Mouse (Mus musculus) heart, embryonic 13.5 days (tissue): ENCODE measurements around the gene Rtp4. TPM values are rescaled to one million over a fixed set of nuclear protein-coding genes. Genes with fewer than 3 reads are reported as not detected.

ENCODE experiments used
- ATAC-seq: fragments of 200-750 bp; cut with Nextera tagmentation; 2 replicates; pipeline ENCODE4 v1.8.0; 2017; ENCODE audit warnings: moderate TSS enrichment; ENCODE audit not compliant: insufficient number of reproducible peaks, low FRiP score, low TSS enrichment; ENCODE audit errors: extremely low read depth
- H3K27ac ChIP-seq: fragments of 300-500 bp; sonication (generic); replicated peaks from 2 replicates; pipeline ENCODE4 v1.5.1; 2015; ENCODE audit warnings: moderate library complexity, mild to moderate bottlenecking, inconsistent platforms
- H3K27me3 ChIP-seq: fragments of 300-500 bp; sonication (generic); replicated peaks from 2 replicates; pipeline ENCODE4 v1.6.1; 2015; ENCODE audit warnings: mild to moderate bottlenecking, inconsistent platforms
- H3K36me3 ChIP-seq: fragments of 300-500 bp; sonication (generic); 2 replicates; pipeline ENCODE4 v1.6.1; 2015; ENCODE audit warnings: mild to moderate bottlenecking, inconsistent platforms
- H3K4me1 ChIP-seq: fragments of 300-500 bp; sonication (generic); 2 replicates; pipeline ENCODE4 v1.6.1; 2015; ENCODE audit warnings: inconsistent platforms
- H3K4me2 ChIP-seq: fragments of 300-500 bp; sonication (generic); 2 replicates; pipeline ENCODE4 v1.6.1; 2015; ENCODE audit warnings: inconsistent platforms, mild to moderate bottlenecking, moderate library complexity
- H3K4me3 ChIP-seq: fragments of 300-500 bp; sonication (generic); 2 replicates; pipeline ENCODE4 v1.5.1; 2015; ENCODE audit warnings: moderate library complexity, mild to moderate bottlenecking, inconsistent platforms
- H3K9ac ChIP-seq: fragments of 300-500 bp; sonication (generic); 2 replicates; pipeline ENCODE4 v1.6.1; 2015; ENCODE audit warnings: inconsistent platforms, mild to moderate bottlenecking, moderate library complexity
- H3K9me3 ChIP-seq: fragments of 300-500 bp; sonication (generic); 2 replicates; pipeline ENCODE4 v1.6.1; 2016; ENCODE audit warnings: inconsistent platforms
- WGBS: fragments of 180-500 bp; shearing (Covaris S2); methylation state at CpG from one replicate; pipeline ENCODE4 v1.1.7; 2015; ENCODE audit warnings: mixed read lengths; 5-methylcytosine and 5-hydroxymethylcytosine counted together
- polyA plus RNA-seq: library from polyadenylated mRNA; unstranded; fragments of >200 nt; fragmentation: Nextera tagmentation; extraction: Ambion mirVana; gene quantifications from 2 replicates; pipeline ENCODE4 v1.2.1, GENCODE M21; 2015

The Rtp4 gene
- polyA plus RNA-seq, 1 experiment from 2014 or later, result 9.3 TPM

DNA sequence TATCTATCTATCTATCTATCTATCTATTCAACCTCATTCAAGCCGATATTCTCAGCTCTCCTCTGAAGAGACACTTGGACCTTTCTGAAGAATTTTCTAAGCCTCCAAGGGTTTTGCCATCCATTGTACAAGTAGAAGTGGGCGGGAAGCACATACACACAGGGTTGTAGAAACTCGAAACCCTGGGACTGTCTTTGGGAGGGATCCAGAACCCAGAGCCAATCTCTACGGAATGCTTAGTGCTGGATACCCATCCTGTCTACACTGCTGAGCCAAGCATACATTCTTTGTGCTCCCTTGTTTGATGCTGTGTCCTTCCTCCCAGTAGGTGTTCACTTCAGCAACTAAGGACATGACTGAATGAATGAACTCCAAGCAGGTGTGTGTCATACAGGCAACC is 22.8 kb downstream of the Rtp4 start:
- Histone ChIP-seq H3K4me1 (no peaks in the 10 kb centered on the region), H3K9ac (no peak overlapping the region), H3K4me3 (no peak overlapping the region), H3K9me3 (no peaks in the 10 kb centered on the region), H3K27me3 (peaks cover 24% of the 10 kb centered on the region; the same call in 1 of the 2 replicates), H3K4me2 (no peak overlapping the region), H3K27ac (no peak overlapping the region), H3K36me3 (no peaks in the 10 kb centered on the region)
- WGBS, result 66% methylated on average over 4 of the region's 4 CpGs
- no peak for ATAC-seq

DNA sequence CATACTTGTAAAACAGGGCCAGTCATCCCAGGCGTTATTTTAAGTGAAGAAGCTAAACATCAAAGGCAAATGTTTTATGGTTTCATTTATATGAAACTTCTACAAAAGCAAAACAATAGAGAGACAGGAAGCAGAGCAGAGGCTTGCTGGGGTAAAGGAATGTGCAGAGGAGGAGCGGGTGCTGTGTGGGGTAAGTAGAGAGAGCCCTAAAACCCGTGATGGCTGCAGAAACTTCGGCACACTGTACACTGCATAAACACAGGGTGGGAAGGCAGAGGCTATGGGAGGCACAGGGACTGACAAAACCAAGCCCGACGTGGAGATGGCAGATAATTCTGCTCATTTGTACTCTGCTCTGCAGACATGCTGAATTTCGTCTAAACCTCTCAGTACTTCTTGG is 24.3 kb downstream of the Rtp4 start:
- H3K4me3 ChIP-seq, result no peak overlapping the region
- H3K4me1 ChIP-seq, result no peaks in the 10 kb centered on the region
- no peaks in the 10 kb centered on the region for H3K36me3 ChIP-seq
- no peak overlapping the region for H3K4me2 ChIP-seq
- ATAC-seq, result no peak
- no peak overlapping the region for H3K9ac ChIP-seq
- peaks cover 24% of the 10 kb centered on the region; the same call in 1 of the 2 replicates for H3K27me3 ChIP-seq
- 56% methylated on average over 7 of the region's 7 CpGs for WGBS
- H3K27ac ChIP-seq, result no peak overlapping the region
- H3K9me3 ChIP-seq, result no peaks in the 10 kb centered on the region

DNA sequence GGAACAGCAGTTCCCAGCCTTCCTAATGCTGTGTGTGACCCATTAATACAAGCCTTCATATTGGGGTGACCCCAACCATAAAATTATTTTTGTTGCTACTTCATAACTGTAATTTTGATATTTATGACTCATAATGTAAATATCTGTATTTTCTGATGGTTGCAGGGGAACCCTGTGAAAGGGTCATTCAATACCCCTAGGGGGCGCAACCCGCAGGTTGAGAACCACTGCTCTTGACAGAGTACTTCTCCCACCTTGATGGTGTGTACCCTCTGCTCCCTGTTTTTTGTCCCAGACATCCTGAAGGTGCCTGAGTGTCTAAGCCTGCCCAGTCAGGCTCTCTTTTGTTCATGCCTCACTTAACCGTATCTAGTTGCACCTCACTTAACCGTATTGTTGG is 27.7 kb downstream of the Rtp4 start:
- Histone ChIP-seq H3K4me3 (no peak overlapping the region), H3K36me3 (no peaks in the 10 kb centered on the region), H3K4me2 (no peak overlapping the region), H3K27me3 (peaks cover 26% of the 10 kb centered on the region; the same call in 1 of the 2 replicates), H3K9me3 (no peaks in the 10 kb centered on the region), H3K9ac (no peak overlapping the region), H3K4me1 (no peaks in the 10 kb centered on the region), H3K27ac (no peak overlapping the region)
- 81% methylated on average over 4 of the region's 4 CpGs for WGBS
- ATAC-seq, result no peak

DNA sequence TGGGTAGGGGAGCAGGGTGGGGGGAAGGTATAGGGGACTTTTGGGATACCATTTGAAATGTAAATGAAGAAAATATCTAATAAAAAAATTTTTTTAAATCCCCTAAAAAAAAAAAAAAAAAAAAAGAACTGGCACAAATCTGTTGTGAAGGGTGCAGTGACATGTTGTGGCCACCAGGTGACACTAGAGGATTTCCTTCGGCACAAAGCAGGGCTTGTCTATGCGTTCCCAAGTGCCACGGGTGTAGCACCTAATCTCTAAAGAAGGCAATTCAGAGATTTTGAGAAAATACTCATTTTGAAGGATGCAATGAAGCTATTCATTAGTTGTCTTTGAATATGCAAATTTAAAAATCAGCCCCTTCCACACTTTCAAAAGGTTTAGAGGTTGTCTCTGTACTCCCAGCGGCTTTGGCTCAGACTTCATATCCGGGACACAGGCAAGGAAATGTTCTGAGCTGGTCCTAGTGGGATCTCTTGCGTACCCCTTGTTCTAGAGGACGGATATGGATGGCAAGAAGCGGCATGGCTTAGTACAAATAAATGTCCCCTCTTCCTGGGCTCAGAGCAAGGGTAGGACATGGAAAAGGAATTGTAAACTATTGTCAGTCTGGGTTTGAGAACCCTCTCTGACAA is 30.4 kb downstream of the Rtp4 start:
- H3K9me3 ChIP-seq, result no peaks in the 10 kb centered on the region
- no peaks in the 10 kb centered on the region for H3K4me1 ChIP-seq
- H3K27me3 ChIP-seq, result peaks cover 10% of the 10 kb centered on the region; the same call in 1 of the 2 replicates
- H3K9ac ChIP-seq, result no peak overlapping the region
- H3K36me3 ChIP-seq, result no peaks in the 10 kb centered on the region
- no peak overlapping the region for H3K4me3 ChIP-seq
- WGBS, result 43% methylated on average over 8 of the region's 8 CpGs
- no peak overlapping the region for H3K27ac ChIP-seq
- H3K4me2 ChIP-seq, result no peak overlapping the region
- no peak for ATAC-seq

DNA sequence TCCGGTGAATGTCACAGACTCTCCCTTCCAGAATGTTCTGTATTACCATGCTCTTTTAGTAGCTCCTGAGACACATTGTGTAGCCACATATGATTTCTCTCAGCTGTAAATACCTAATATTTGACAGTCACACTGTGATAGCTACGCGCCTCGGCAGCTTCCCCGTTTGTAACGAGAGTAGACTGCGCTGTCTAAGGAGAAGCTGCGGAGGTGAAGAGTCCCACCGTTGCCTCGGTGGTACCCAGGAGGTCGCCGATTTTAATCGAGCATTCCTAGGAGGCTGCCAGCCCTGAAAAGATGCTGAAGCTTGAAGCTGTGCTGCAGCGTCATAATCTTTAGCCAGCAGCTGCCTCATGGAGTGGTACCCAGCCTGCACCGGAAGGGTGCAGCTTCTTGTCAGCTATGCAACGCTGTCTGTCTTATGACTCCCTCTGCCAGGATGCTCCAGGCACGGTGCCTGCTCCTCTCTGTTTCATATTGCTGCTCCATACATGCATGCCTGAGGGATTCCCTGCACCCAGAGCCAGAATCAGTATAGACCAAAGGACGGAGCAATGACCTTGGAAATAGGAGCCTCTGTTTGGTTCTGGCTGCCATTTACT is 31.0 kb downstream of the Rtp4 start:
- no peak overlapping the region for H3K27ac ChIP-seq
- no peaks in the 10 kb centered on the region for H3K4me1 ChIP-seq
- H3K27me3 ChIP-seq, result peaks cover 7% of the 10 kb centered on the region; the same call in 1 of the 2 replicates
- 82% methylated on average over 18 of the region's 18 CpGs for WGBS
- H3K9ac ChIP-seq, result no peak overlapping the region
- H3K9me3 ChIP-seq, result no peaks in the 10 kb centered on the region
- no peak for ATAC-seq
- H3K4me3 ChIP-seq, result no peak overlapping the region
- H3K4me2 ChIP-seq, result no peak overlapping the region
- no peaks in the 10 kb centered on the region for H3K36me3 ChIP-seq

DNA sequence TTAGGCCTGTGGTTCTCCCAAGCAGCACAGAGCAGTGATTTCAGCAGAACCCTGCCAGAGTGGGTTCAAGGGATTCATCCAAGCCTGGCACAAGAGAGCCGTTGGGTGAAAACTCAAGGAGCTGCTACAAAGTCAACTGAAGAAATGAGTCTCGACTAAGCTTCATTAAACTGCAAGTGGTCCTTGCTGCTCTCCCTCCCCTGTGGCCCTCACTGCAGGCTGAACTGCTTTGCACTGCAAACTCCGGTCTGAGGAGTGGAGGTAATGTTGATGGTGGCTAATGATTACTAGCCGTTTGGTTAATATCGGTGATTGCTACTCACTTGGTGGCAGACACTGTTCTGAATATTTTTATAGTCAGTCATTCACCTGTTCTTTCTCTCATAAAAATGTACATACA is 34.6 kb downstream of the Rtp4 start:
- WGBS, result 82% methylated on average over 5 of the region's 5 CpGs
- Histone ChIP-seq H3K9ac (no peak overlapping the region), H3K4me1 (no peaks in the 10 kb centered on the region), H3K27ac (no peak overlapping the region), H3K9me3 (no peaks in the 10 kb centered on the region), H3K36me3 (no peaks in the 10 kb centered on the region), H3K27me3 (peaks cover 7% of the 10 kb centered on the region; the same call in 1 of the 2 replicates), H3K4me3 (no peak overlapping the region), H3K4me2 (no peak overlapping the region)
- no peak for ATAC-seq

DNA sequence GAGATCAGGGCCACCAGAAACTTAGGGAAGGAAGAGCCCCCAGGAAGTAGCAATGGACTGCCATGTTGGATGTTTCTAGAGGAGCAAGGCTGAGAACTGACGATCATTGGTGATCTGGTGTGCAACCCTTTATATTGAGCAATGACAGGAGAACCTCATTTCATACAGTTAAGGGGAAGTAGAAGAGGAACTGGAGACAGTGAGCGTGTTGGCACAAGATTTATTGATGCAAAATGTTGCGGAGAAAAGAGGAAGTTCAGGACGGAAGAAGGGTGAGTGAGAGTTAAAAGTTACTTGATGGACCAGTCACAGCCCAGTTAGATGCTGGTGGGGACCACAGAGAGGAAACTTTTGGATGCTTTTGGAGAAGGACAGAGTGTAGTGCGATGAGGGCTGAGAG is 37.1 kb downstream of the Rtp4 start:
- Histone ChIP-seq H3K9me3 (no peaks in the 10 kb centered on the region), H3K36me3 (no peaks in the 10 kb centered on the region)
- WGBS, result 81% methylated on average over 5 of the region's 5 CpGs

DNA sequence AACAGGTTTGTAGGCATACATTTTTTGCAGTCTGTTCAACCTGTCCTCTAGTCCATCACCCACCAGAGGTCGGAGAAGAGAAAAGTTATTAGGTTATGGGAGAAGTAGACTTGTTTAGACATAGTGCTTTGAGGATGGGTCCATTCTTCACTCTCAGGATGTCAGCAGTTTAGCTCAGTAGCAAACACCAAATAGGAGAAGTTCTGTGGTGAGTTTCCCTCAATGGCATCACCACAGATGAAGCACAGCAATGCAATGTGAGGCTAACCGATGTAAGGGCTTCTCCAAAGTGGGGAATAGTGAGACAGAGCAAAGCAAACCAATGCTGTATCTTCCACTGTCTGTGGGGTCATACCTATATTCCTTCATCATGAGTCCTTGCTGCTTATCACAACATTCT is 37.6 kb downstream of the Rtp4 start:
- H3K4me2 ChIP-seq, result no peak overlapping the region
- 80% methylated on average over 2 of the region's 2 CpGs for WGBS
- H3K9ac ChIP-seq, result no peak overlapping the region
- H3K27ac ChIP-seq, result no peak overlapping the region
- H3K36me3 ChIP-seq, result no peaks in the 10 kb centered on the region
- no peaks in the 10 kb centered on the region for H3K9me3 ChIP-seq
- H3K4me3 ChIP-seq, result no peak overlapping the region
- ATAC-seq, result no peak
- H3K27me3 ChIP-seq, result no peaks in the 10 kb centered on the region
- H3K4me1 ChIP-seq, result no peaks in the 10 kb centered on the region

More for the DNA sequence above, 37.1 kb downstream of the Rtp4 start:
- Histone ChIP-seq H3K4me2 (no peak overlapping the region), H3K27ac (no peak overlapping the region), H3K9ac (no peak overlapping the region), H3K4me1 (no peaks in the 10 kb centered on the region), H3K4me3 (no peak overlapping the region), H3K27me3 (no peaks in the 10 kb centered on the region)
- ATAC-seq, result no peak

DNA sequence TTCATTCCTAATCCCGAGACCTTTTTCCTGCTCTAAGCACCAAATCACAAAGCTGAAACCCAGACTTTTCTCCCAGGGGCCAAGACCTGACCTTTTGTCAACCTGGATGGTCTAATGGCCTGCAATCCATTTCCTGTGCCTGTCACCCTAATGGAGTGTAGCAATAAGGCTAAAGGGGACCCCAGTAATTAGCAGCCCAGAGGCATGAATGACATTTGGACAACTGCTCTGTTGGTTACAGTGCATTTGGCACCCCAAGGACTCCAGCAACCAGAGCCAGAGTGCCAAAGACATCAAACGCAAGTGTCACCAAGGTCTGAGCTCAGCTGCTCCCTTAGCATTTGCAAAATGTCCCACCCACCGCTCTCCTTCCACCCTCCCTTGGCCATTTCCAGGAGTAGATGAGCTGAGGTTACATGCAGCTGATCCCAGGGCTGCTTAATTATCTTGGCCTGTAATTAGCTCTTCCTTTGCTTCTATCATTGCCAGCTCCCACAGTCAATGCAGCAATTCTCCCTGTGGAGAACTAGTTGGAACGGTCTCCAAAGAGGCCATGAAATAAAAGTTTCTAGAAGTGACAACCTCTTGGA is 48.4 kb downstream of the Rtp4 start:
- ATAC-seq, result no peak
- no peaks in the 10 kb centered on the region for H3K27me3 ChIP-seq
- no peak overlapping the region for H3K9ac ChIP-seq
- no peaks in the 10 kb centered on the region for H3K4me1 ChIP-seq
- H3K36me3 ChIP-seq, result no peaks in the 10 kb centered on the region
- 67% methylated on average over 4 of the region's 4 CpGs for WGBS
- no peaks in the 10 kb centered on the region for H3K9me3 ChIP-seq
- no peak overlapping the region for H3K4me2 ChIP-seq
- no peak overlapping the region for H3K4me3 ChIP-seq
- H3K27ac ChIP-seq, result no peak overlapping the region

DNA sequence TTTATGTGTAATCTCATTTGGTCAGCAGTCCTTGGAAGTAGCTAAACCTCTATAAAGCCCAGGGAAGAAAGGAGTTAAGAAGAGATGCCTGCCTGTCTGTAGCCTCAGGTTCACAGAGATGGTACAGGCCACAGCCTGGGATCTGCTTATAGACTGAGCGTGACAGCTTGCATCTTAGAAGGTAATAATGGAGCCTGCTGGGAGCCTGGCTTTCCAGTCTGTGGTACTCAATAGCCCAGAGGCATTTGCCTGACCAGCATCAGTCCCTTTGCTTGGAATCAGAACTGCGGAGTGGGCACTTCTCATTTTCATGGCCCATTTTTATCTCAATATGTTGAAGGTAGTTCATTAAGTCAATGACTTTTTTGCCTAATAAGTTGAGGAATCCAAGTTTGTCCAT is 54.5 kb downstream of the Rtp4 start:
- Histone ChIP-seq H3K36me3 (no peaks in the 10 kb centered on the region), H3K27ac (no peak overlapping the region), H3K4me1 (no peaks in the 10 kb centered on the region), H3K4me3 (no peak overlapping the region), H3K9me3 (no peaks in the 10 kb centered on the region), H3K27me3 (no peaks in the 10 kb centered on the region), H3K9ac (no peak overlapping the region), H3K4me2 (no peak overlapping the region)
- ATAC-seq, result no peak
- 83% methylated on average over 2 of the region's 2 CpGs for WGBS

DNA sequence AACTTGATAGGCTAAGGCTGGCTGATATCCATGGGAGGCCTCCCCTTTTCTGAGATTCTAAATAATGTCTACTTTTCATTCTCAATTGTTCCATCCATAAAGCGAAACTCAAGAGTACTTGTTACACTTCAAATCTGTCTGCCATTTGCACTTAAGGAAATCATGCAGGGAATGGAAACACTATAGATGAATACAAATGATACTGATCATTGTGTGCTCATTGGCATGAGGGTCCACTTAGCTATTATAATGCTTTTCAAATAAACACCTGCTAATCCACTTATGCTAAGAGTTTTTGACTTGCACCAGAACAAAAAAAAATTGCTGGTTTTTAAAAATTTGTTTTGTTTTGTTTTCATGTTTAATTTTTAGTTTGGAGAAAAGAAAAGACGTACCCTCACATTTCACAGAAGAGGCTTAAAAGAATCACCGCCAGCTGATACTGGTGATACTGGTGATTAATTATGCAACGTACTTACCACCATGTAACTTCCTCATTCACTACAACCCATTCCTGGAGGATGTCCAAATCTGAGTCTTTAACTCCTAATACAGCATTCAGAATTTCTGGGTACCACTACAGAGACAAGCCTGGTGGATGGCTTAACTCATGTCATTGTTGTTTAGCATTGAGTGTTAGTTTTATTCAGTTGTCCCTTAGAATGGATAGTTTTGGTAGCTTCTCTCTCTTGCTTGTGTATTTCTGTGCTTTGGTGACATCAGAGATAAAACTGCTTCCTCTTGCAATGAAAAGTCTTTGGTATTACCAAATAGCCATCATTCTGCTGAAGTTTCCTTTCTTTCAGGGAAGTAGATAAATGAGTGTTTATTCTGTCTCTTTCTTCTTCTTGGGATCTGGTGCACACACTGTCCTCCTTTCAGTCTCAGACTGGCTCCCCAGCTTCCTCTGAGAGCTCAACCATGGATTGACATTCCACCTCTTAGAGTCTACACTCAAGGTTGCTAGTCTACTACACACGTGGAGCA is 71.3 kb downstream of the Rtp4 start:
- no peak overlapping the region for H3K9ac ChIP-seq
- no peaks in the 10 kb centered on the region for H3K36me3 ChIP-seq
- no peak overlapping the region for H3K4me3 ChIP-seq
- H3K9me3 ChIP-seq, result peaks cover 17% of the 10 kb centered on the region
- no peaks in the 10 kb centered on the region for H3K4me1 ChIP-seq
- ATAC-seq, result no peak
- no peak overlapping the region for H3K4me2 ChIP-seq
- 70% methylated on average over 5 of the region's 5 CpGs for WGBS
- no peak overlapping the region for H3K27ac ChIP-seq
- no peaks in the 10 kb centered on the region for H3K27me3 ChIP-seq
